Mouse (Mus musculus) liver, embryonic 11.5 days (tissue): ENCODE data around the gene Cyb5b. TPM values are rescaled to one million over a fixed set of nuclear protein-coding genes. Genes with fewer than 3 reads are reported as not detected.
"Not testable (repeated sequence)": the region's sequence is repeated elsewhere in the genome, so short reads cannot be mapped to it uniquely, and the experiment has no call there.

Source experiments
- ATAC-seq: fragments of 200-750 bp; cut with Nextera tagmentation; replicated peaks from 2 replicates; pipeline ENCODE4 v1.8.0; 2017; ENCODE audit warnings: moderate number of reproducible peaks, mild to moderate bottlenecking, moderate TSS enrichment, moderate library complexity; ENCODE audit not compliant: low FRiP score
- DNase-seq: peaks from one replicate; pipeline ENCODE4 v3.0.0-alpha.2; 2017; ENCODE audit warnings: low spot score
- H3K27ac ChIP-seq: fragments of 300-500 bp; sonication (generic); 2 replicates; pipeline ENCODE4 v1.5.1; 2014; ENCODE audit warnings: mild to moderate bottlenecking, low read depth, low read length, control low read depth
- H3K27me3 ChIP-seq: fragments of 300-500 bp; sonication (generic); replicated peaks from 2 replicates; pipeline ENCODE4 v1.6.1; 2014; ENCODE audit warnings: low read length, mixed read lengths; ENCODE audit not compliant: control insufficient read depth, insufficient read depth
- H3K36me3 ChIP-seq: fragments of 300-500 bp; sonication (generic); 2 replicates; pipeline ENCODE4 v1.6.1; 2014; ENCODE audit warnings: mild to moderate bottlenecking, low read length, moderate library complexity, mixed read lengths; ENCODE audit not compliant: control insufficient read depth, insufficient read depth
- H3K4me1 ChIP-seq: fragments of 300-500 bp; sonication (generic); replicated peaks from 2 replicates; pipeline ENCODE4 v1.6.1; 2014; ENCODE audit warnings: low read length, mixed read lengths; ENCODE audit not compliant: control insufficient read depth, insufficient read depth
- H3K4me2 ChIP-seq: fragments of 300-500 bp; sonication (generic); 2 replicates; pipeline ENCODE4 v1.6.1; 2014; ENCODE audit warnings: mild to moderate bottlenecking, control low read depth, moderate library complexity
- H3K4me3 ChIP-seq: fragments of 300-500 bp; sonication (generic); 2 replicates; pipeline ENCODE4 v1.5.1; 2014; ENCODE audit warnings: low read depth, low read length, control low read depth
- H3K9ac ChIP-seq: fragments of 300-500 bp; sonication (generic); 2 replicates; pipeline ENCODE4 v1.6.1; 2014; ENCODE audit warnings: low read depth, low read length, control low read depth
- H3K9me3 ChIP-seq: fragments of 300-500 bp; sonication (generic); 2 replicates; pipeline ENCODE4 v1.6.1; 2016; ENCODE audit warnings: low read length, inconsistent platforms, mixed read lengths; ENCODE audit not compliant: control insufficient read depth
- WGBS: fragments of 180-500 bp; shearing (Covaris S2); extraction: QIAGEN DNeasy Blood & Tissue Kit; methylation state at CpG from one replicate; pipeline ENCODE4 v1.1.7; 2014; 5-methylcytosine and 5-hydroxymethylcytosine counted together
- polyA plus RNA-seq: library from polyadenylated mRNA; unstranded; fragments of >200 nt; fragmentation: Nextera tagmentation; extraction: Ambion mirVana; gene quantifications from 2 replicates; pipeline ENCODE4 v1.2.1, GENCODE M21; 2014

Gene Cyb5b
- polyA plus RNA-seq, result 77.1 and 85.4 TPM in 2 replicates

DNA sequence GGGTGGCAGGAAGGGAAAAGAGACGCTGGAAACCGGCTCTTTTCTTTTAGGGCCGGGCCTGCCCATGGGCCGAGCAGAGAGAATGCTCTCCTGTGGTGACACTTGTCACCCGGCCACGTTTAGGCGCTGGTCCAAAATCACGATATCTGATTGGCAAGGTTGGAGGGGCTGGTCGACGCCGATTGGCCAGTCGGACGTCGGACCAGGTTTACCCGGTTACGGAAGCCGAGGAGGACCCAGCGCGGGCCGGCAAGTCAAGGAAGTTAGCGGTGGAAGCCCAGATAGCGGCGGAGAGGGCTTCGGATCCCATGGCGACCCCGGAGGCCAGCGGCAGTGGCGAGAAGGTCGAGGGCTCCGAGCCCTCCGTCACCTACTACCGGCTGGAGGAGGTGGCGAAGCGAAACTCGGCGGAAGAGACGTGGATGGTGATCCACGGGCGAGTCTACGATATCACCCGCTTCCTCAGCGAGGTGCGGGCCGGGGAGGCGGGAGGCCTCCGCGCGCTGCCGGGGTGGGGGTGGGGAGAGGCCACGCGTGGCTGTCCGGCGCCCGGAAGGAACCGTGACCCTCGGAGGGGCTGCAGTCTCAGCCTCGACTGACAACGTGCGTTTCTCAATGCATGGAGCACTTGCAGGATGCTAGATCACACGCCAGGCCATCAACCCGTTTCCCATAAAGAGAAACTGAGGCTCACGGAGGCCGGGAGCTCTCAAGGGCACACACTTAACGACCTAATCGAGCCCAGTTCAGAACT is at the start of gene Cyb5b:
TSS of gene Cyb5b (plus strand) at position 237 of the 754 bp plus-strand sequence.
- ATAC-seq, result peak; percentile 95
- peak; percentile 90 for DNase-seq
- Histone ChIP-seq H3K4me1 (peaks cover 9% of the 10 kb centered on the region), H3K27ac (peak within 1 kb of the TSS; percentile 75), H3K4me3 (peak within 1 kb of the TSS; percentile 96), H3K36me3 (peaks cover 18% of the 10 kb centered on the region), H3K4me2 (peak within 1 kb of the TSS; percentile 82), H3K9me3 (no peaks in the 10 kb centered on the region), H3K9ac (peak within 1 kb of the TSS; percentile 95), H3K27me3 (no peaks in the 10 kb centered on the region)
- WGBS, result under 1% methylated on average over 65 of the region's 65 CpGs

- Histone ChIP-seq H3K4me3 (no peak overlapping the region), H3K4me1 (no peaks in the 10 kb centered on the region; the same call in 1 of the 2 replicates), H3K4me2 (no peak overlapping the region), H3K9me3 (no peaks in the 10 kb centered on the region), H3K9ac (no peak overlapping the region), H3K27ac (no peak overlapping the region), H3K27me3 (no peaks in the 10 kb centered on the region), H3K36me3 (no peaks in the 10 kb centered on the region)
- peak; percentile 62 for DNase-seq
- WGBS, result 15% methylated on average over 4 of the region's 4 CpGs
- ATAC-seq, result no peak; the same call in 1 of the 2 replicates
Observed at GRCm38 (mm10) chr8:107104547-107104946, 45.9 kb upstream of the Cyb5b start.

GRCm38 (mm10) chr8:107108089-107108488 is 42.4 kb upstream of the Cyb5b start:
- not testable (repeated sequence) for H3K9me3 ChIP-seq, H3K27me3 ChIP-seq, H3K4me2 ChIP-seq, H3K27ac ChIP-seq, DNase-seq, H3K36me3 ChIP-seq, ATAC-seq, H3K4me1 ChIP-seq, H3K9ac ChIP-seq, H3K4me3 ChIP-seq
- 90% methylated on average over 5 of the region's 5 CpGs for WGBS

- no peak overlapping the region for H3K27ac ChIP-seq
- no peaks in the 10 kb centered on the region for H3K27me3 ChIP-seq
- H3K36me3 ChIP-seq, result no peaks in the 10 kb centered on the region
- ATAC-seq (no peak), DNase-seq (no peak)
- 69% methylated on average over 23 of the region's 23 CpGs for WGBS
- H3K9ac ChIP-seq, result no peak overlapping the region
- H3K4me3 ChIP-seq, result peak overlapping the region; percentile 23; the same call in 1 of the 2 replicates
- no peaks in the 10 kb centered on the region; the same call in 1 of the 2 replicates for H3K4me1 ChIP-seq
- no peaks in the 10 kb centered on the region for H3K9me3 ChIP-seq
- H3K4me2 ChIP-seq, result peak overlapping the region; percentile 49
Observed at GRCm38 (mm10) chr8:107108978-107109720, 41.3 kb upstream of the Cyb5b start.

- peaks cover 5% of the 10 kb centered on the region for H3K4me1 ChIP-seq
- no peak; the same call in 1 of the 2 replicates for ATAC-seq
- WGBS, result 75% methylated on average over 5 of the region's 5 CpGs
Observed at GRCm38 (mm10) chr8:107109816-107110435, 40.5 kb upstream of the Cyb5b start.

DNA sequence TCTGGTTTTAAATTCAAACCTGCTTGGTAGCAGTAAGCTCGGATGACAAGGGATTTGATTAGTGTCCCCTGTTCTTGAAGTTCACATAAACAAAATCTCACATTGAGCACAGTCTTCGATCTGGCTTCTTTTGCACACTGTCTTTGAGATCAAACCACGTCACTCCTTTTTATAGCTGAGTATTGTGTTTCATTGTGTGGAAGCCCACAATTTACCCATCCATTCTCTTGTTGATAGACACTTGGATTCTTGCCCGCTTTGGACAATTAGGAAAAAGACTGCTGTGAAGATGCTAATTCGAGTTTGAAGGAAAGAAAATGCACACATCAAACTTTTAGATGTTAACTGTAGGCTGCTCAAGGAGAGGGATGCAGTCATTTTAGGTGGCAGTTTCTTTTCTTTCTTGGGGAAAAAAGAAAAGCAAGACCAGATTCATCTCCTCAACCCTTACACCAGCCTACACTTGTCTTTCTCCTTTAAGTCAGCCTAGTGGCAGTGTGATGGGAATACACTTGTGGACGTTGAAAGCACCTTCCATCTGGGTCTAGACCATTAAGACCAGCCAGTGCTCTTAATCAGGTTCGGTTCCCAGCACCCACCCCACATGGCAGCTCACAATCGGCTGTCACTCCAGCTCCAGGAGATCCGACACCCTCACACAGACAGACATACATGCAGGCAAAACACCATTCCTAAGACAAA is 39.7 kb upstream of the Cyb5b start:
- no peak overlapping the region for H3K27ac ChIP-seq
- H3K4me2 ChIP-seq, result no peak overlapping the region
- no peaks in the 10 kb centered on the region for H3K9me3 ChIP-seq
- peaks cover 8% of the 10 kb centered on the region for H3K4me1 ChIP-seq
- H3K4me3 ChIP-seq, result no peak overlapping the region
- WGBS, result 76% methylated on average over 9 of the region's 9 CpGs
- ATAC-seq (no peak), DNase-seq (no peak)
- no peak overlapping the region for H3K9ac ChIP-seq
- no peaks in the 10 kb centered on the region for H3K36me3 ChIP-seq
- H3K27me3 ChIP-seq, result no peaks in the 10 kb centered on the region

More at GRCm38 (mm10) chr8:107109816-107110435, 40.5 kb upstream of the Cyb5b start:
- no peaks in the 10 kb centered on the region for H3K27me3 ChIP-seq
- no peaks in the 10 kb centered on the region for H3K9me3 ChIP-seq
- DNase-seq, result no peak
- H3K27ac ChIP-seq, result no peak overlapping the region
- no peak overlapping the region for H3K4me3 ChIP-seq
- no peak overlapping the region for H3K9ac ChIP-seq
- no peaks in the 10 kb centered on the region for H3K36me3 ChIP-seq
- H3K4me2 ChIP-seq, result no peak overlapping the region

- H3K4me1 ChIP-seq, result peaks cover 8% of the 10 kb centered on the region
- H3K9ac ChIP-seq, result no peak overlapping the region
- 89% methylated on average over 10 of the region's 11 CpGs for WGBS
- H3K27me3 ChIP-seq, result no peaks in the 10 kb centered on the region
- no peak for ATAC-seq
- no peak overlapping the region for H3K4me3 ChIP-seq
- DNase-seq, result no peak
- H3K36me3 ChIP-seq, result no peaks in the 10 kb centered on the region
- H3K4me2 ChIP-seq, result no peak overlapping the region
- H3K9me3 ChIP-seq, result no peaks in the 10 kb centered on the region
- no peak overlapping the region for H3K27ac ChIP-seq
Observed at GRCm38 (mm10) chr8:107111340-107112105, 38.9 kb upstream of the Cyb5b start.
